Mouse (Mus musculus): ENCODE results near the gene Utp20.

DNA sequence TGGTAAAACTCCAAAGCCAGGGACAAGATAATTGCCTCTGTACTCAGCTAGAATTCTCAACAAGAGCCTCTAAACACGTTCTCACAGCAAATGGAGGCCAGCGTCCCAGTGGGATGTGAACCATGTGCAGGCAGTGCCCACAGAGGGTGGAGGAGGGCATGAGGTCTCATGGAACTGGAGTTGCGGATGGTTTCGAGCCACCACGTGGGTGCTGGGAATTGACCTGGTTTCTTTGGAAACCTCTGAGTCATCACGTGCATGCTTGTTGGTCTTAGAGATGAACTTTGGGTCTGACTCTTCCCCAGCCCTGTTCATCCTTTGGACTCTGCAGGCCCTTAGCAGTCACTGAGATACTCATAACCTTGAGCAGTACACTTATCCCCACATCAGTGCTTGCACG is 26.7 kb upstream of the Utp20 start:
- TF ChIP-seq POLR2A (IDR thresholded peaks at IDR 0.05; ENCODE audit: low read depth, low read length) (no peak), CTCF (IDR thresholded peaks at IDR 0.05; ENCODE audit: borderline replicate concordance, insufficient read depth, low read length) (no peak)
